Mouse (Mus musculus): ENCODE measurements around the gene Ccdc85a.
"Not testable (repeated sequence)": the region's sequence is repeated elsewhere in the genome, so short reads cannot be mapped to it uniquely, and the experiment has no call there.

Ccdc85a gene

DNA sequence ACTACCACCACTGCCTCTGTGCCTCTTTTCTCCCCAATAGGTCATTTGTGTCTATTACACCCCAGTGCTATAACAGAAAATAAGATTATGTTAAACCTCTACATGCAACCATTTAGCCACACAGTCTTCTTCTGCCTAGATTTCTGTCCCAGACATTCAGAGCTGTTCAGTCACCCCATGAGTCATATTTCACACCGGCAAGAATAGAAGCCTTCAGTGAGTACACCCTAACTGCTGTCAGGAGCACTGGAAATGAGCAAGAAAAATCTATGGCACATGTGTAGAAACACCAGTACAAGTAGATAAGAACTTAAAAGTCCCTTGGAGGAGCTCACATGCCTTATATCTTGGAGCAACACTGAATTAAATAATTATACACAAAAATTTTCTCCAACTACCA, 125.0 kb downstream of the Ccdc85a start:
- ChIA-PET CTCF (no interaction called here), POLR2A (no interaction called here)

DNA sequence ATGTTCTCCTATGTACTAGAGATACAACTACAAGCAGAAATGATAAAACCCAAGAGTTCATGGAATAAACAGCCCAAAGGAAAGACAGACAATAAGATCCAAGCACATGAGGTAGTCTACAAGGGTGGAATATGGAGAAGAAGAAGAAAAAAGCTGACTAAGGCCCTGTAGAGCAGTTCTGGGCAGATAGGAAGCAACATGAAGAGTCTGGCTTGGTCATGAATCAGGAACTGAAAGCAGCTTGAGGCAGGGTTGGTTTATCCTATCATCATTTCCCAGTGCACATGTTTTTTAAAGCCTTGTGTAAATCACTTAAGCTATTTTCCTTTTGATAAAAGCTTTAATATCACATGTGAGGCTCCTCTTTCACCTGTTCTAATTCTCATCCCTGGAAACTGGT, 144.2 kb downstream of the Ccdc85a start:
- POLR2A ChIA-PET = no interaction called here
- CTCF ChIA-PET = no interaction called here

DNA sequence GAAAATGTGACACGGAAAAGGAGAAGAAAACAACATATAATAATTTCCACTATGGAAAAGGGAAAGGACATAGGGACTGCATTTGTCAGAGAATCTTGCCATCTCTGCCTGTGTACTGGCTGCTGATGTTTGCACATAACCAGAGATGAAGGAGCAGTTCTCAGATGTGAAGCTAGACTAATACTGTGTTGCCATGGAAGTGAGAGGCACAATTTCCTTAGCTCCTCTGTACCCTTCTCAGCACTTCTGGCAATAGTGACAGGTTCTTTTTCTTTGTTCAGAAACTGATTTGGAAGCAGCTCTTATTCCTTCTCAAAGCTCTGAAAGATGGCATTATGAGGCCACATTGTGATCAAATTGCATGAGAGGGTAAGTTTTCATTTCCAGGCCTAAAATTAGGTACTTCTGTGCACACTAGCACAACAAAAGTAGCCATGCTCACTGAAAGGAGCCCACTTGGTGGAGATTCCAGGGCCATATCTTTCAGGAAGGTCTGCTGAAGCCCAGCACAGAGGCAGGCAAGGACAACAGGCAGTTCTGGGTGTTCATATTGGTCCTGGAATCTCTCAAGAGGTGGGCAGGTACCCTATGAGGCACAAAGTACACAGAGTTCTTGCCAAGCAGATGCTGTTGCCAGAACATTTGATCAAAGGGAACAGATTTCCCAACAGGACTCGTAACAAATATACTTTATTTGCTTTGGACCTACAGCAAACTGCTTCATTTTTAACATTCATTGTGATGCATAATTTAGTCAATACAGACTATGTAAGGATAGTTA, 161.5 kb downstream of the Ccdc85a start:
- ChIA-PET POLR2A (no interaction called here), CTCF (no interaction called here)

DNA sequence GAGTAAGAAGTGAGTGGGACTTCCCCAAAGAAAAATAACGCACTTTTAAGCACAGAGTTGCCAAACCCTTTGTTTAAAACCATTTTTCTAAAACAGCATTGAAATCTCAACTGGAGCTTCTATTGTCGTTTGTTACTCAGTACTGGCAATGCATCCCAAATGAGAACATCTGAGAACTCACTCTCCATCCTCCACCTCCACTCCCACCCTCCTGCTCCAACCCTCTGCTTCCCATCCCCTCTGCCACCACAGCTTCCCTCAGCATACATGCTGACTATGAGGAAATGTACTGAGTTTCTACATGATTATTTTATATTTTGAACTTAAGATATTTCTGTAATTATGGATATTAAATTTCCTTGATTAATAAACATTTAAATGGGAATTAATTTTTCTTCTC, 168.3 kb downstream of the Ccdc85a start:
- ChIA-PET CTCF (no interaction called here), POLR2A (interaction anchor here in 1 of 4 experiments (0.6 kb wide), 1 partner anchor 133 kb away, joined by 3 read pairs; no protein-coding TSS in a partner anchor)

DNA sequence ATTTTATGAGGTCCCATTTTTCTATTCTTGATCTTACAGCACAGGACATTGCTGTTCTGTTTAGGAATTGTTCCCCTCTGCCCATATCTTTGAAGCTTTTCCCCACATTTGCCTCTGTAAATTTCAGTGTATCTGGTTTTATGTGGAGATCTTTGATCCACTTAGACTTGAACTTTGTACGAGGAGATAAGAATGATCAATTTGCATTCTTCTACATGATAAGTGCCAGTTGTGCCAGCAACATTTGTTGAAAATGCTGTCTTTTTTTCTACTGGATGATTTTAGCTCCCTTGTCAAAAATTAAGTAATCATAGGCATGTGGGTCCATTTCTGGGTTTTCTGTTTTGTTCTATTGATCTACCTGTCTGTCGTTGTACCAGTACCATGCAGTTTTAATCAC, 174.2 kb downstream of the Ccdc85a start:
- POLR2A ChIA-PET, CTCF ChIA-PET: not testable (repeated sequence)

DNA sequence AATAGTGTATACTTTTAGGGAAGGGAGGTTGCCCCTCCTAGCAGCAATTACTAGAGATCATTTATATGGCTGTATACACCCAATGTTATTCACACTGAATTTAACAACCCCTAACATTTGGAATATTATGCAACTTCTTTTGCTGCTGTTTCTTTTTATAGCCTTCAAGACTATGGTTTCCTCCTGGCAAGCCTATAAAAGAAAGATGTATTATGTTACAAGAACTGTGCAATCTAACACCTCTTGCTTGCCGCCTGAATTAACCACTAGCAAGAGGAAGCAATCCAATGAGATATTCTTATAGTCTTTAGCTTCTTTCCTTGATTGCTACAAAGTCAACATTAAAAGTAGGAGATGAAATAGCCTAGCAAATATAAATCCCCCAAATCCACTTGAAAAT, 187.0 kb downstream of the Ccdc85a start:
- CTCF ChIA-PET = no interaction called here

DNA sequence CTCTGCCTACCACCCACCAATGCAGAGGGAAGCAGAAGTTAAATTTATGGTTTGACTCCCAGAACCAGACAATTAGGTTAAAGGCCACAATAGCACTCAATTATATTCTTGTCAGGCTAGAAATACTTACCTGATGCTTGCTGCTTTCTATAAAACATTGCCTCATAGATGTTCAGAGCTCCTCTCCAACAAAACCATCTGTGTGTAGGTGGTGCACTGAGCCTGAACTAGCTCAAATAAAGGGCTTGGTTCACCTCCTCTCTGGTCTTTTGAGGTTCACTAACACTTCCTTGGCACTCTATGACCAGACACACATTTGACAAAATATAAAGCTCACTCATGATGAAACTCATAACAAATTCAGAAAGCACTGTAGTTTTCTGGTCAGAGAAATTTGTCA, 208.2 kb downstream of the Ccdc85a start:
- POLR2A ChIA-PET = no interaction called here
- CTCF ChIA-PET = no interaction called here

More for the DNA sequence above, 187.0 kb downstream of the Ccdc85a start:
- POLR2A ChIA-PET = no interaction called here

DNA sequence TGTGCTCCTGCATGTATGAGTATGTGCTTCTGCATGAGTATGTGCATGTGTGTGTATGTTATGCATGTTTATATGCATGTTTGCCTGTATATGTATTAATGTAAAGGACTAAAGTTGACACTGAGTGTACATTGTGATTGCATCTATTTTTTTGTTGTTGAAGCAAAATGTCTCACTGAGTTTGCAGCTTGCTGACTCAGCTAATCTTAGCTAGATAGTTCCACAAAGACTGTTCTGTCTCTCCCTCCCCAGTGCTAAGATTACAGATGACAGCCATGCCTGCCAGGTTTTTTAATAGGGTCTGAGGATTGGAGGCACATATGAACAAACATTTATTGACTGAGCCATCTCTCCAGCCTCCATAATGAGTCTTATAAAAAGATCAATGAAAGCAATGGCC, 209.5 kb downstream of the Ccdc85a start:
- CTCF ChIA-PET = no interaction called here
- POLR2A ChIA-PET = interaction anchor here in 1 of 4 experiments (1.2 kb wide), 1 partner anchor 8 kb away, joined by 3 read pairs; no protein-coding TSS in a partner anchor

DNA sequence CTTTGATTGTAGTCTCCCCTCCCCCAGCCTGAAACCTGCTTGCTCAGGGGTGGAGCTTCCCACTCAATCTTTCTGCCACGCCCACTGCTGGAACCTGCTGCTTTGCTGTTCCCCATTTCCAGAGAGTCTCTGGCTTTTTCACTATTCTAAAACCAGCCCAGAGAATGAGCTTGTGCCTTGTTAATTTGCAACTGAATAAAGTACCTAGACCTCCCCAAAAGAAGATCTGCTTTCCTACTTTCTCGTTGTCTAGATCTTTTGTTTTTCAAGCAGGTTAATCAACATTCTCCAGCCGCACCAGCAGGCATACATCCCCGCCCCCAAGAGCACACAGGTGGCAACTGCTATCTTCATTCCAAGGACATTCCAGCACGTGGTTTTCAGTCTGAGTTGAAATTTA, 212.7 kb downstream of the Ccdc85a start:
- POLR2A ChIA-PET, CTCF ChIA-PET: not testable (repeated sequence)

DNA sequence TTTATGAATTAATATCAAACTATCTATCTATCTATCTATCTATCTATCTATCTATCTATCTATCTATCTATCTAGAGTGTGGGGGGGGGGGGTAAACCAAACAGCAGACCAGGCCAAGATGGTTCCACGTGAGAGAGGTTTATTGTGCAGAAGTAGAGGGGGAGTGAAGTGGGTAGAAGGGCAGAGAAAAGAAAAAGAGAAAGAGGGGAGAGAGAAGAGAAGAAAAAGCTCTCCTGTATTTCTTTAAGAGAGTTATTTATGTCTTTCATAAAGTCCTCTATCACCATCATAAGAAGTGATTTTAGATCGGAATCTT, 218.2 kb downstream of the Ccdc85a start:
- ChIA-PET CTCF (interaction anchor here in 1 of 4 experiments (0.6 kb wide), 1 partner anchor 92 kb away, joined by 3 read pairs; no protein-coding TSS in a partner anchor), POLR2A (interaction anchor here in 1 of 4 experiments (1.1 kb wide), 1 partner anchor 9 kb away, joined by 3 read pairs; no protein-coding TSS in a partner anchor)

DNA sequence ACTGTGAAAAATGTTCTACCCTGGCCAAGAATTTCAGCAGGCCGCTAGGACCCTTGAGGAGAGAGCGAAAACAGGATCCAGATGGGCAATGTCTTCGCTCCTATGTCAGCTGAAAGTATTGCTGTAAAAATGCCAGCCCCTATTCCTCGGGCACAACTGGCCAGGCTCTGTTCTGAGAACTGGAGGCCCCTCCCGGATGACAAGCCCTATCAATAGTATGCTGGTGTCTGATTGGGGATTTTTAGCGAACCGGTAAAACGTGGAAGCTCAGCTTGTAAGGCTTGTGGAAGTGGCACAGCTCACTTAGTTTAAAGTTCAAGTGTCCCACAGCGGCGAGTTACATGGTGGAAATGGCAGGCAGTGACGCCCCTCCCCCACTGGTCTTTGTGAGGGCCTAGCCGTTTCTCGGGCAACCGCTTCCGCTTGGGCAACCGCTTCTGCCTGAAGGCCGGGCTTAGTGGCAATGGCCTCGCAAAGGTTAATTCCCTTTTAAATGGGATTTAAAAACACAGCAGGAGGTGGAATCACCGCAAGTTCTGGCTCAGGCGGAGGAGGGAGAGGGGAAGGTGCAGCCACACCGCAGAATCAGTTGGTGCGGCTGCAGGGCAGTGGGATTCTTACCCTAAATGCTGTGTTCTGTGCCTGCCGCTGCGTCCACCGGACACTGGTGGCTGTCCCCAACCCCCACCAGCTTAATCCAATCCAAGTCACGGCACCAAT, 218.8 kb downstream of the Ccdc85a start:
- ChIA-PET POLR2A (interaction anchor here in 1 of 4 experiments (1.1 kb wide), 1 partner anchor 10 kb away, joined by 3 read pairs; no protein-coding TSS in a partner anchor), CTCF (no interaction called here)

DNA sequence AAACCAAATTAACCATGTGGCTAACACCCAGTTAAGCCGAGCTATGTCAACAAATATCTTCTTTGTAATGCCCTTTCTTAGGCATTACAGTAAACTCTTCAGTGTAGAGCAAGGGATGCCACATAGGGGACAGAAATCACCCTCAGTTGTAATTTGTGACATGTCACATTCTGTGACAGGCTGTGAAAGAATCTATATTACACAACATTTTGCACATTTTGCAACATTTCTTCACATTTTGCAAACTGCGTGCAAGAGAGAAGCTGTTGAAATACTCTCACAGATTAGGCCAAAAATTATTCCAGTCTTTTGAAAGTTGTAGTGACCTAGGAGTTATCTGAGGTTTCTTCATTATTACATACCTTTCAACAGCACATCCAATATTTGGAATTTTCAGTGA, 240.7 kb downstream of the Ccdc85a start:
- CTCF ChIA-PET = no interaction called here

DNA sequence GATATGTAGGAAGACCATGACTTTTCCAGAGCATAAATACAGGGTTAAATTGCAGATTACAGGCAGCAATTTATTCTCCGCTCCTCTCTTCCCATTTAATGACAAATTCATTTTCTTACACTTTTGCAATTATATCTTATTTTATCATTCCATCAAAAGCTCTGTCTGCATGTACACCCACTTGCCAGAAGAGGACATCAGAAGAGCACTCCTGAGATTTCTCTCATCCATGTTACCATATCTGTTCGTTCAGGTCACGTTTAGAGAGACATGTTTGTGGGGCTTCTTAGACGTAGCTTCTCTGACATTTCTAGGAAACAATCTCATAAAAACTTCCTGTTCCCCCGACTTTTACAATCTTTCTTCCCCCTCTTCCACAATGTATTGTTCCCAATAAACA, 242.2 kb downstream of the Ccdc85a start:
- ChIA-PET CTCF (no interaction called here), POLR2A (no interaction called here)

More for the DNA sequence above, 240.7 kb downstream of the Ccdc85a start:
- POLR2A ChIA-PET = no interaction called here

DNA sequence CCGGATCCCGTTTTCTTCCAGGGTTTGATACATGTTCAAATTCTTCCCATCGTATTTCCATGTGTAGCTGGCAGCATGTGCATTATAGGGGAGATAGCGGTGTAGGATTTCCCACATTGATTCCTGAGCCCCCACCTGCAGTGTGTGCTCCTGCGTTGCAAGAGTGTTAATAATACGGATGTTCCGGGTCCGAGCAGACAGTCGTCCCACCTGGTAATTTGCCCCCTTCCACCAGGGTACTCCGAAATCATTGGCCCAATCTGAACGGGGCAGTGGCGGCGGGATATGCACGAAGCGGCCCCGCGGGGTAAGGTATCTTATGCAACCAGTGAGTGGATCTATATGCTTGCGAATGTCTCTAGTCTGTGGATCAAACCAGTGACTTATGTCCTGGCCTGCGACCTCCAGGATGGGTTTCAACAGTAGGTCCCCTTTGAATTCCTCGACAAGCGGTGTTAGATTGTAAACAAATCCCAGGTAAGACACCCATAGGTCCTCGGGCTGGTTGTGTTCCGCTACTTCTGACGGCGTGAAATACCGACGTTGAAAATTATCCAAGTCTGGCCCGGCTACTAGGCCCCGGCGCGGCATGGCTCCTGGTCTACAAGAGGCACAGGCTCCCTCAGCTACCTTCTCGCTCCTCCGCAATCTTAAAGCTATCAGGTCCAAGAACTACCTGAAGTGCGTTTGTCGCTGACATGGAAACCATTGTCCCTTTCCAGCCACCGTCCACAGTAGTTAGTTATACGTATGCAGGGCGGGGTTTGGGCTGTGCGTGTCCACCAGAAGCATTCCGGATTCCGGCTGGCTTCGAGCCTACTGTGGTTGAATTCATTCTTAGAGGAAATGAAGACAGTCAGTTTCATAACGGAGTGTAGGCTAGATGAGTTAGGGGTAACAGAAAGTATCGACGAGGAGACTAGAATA, 244.6 kb downstream of the Ccdc85a start, which contains the start of gene Gm6685:
Gene Gm6685, minus strand, starts transcription at position 644 of the 927 bp plus-strand sequence.
- CTCF ChIA-PET, POLR2A ChIA-PET: not testable (repeated sequence)
